Mouse (Mus musculus) brain, embryonic 14.5 days (tissue): ENCODE results near the gene Pi4kb.

Experiments
- CTCF ChIP-seq: fragments of 200-500 bp; IDR thresholded peaks from 2 replicates; pipeline ENCODE4 v1.5.1; 2012; ENCODE audit warnings: inconsistent platforms, mild to moderate bottlenecking, moderate library complexity, borderline replicate concordance; ENCODE audit not compliant: insufficient read depth, insufficient read length; ENCODE audit errors: extremely low read depth
- POLR2A ChIP-seq: fragments of 200-500 bp; IDR thresholded peaks from 2 replicates; pipeline ENCODE4 v1.6.1; 2012; ENCODE audit warnings: mild to moderate bottlenecking, inconsistent platforms, borderline replicate concordance; ENCODE audit not compliant: poor library complexity, insufficient read depth, insufficient read length, severe bottlenecking; ENCODE audit errors: extremely low read depth

GRCm38 (mm10) chr3:94996946-94997345 lies 22.4 kb downstream of the Pi4kb start:
- TF ChIP-seq CTCF = peak; percentile 89
- no peak for TF ChIP-seq POLR2A
